Mouse (Mus musculus) heart, adult 2 months (tissue): ENCODE data around the gene Eif1b.

Source experiments
- CTCF ChIP-seq: fragments of 200-600 bp; IDR thresholded peaks from 2 replicates; pipeline ENCODE4 v1.8.1; 2022; ENCODE audit warnings: antibody characterized with exemption, mild to moderate bottlenecking, moderate library complexity
- EP300 ChIP-seq: fragments of 200-500 bp; IDR thresholded peaks from 2 replicates; pipeline ENCODE4 v1.6.1; 2011; ENCODE audit warnings: low read depth, low read length, control low read depth; ENCODE audit not compliant: insufficient read depth

GRCm38 (mm10) chr9:120482382-120482781, 9.7 kb upstream of the Eif1b start:
- TF ChIP-seq CTCF (no peak), EP300 (no peak)
